Mouse (Mus musculus): ENCODE results near the gene Ctbp1. TPM values are rescaled to one million over a fixed set of nuclear protein-coding genes. Genes with fewer than 3 reads are reported as not detected.
A peak's percentile ranks its signal among the peaks of the same experiment; 100 is the strongest.

Ctbp1 gene
- polyA plus RNA-seq, 1 experiment from 2014 or later, result 323 TPM

- Histone ChIP-seq H3K36me3 (ENCODE audit: control insufficient read depth, insufficient read depth, low read length) (no peaks in the 10 kb centered on the region), H3K9ac (replicated peaks; ENCODE audit: low read depth, low read length) (no peak overlapping the region), H3K4me2 (replicated peaks; ENCODE audit: low read depth, low read length) (no peak overlapping the region), H3K27ac (ENCODE audit: low read length) (no peak overlapping the region), H3K4me3 (ENCODE audit: low read depth, low read length) (no peak overlapping the region), H3K4me1 (ENCODE audit: control insufficient read depth, insufficient read depth, low read length) (peaks cover 25% of the 10 kb centered on the region), H3K27me3 (ENCODE audit: control insufficient read depth, insufficient read depth, low read length) (no peaks in the 10 kb centered on the region), H3K9me3 (ENCODE audit: control insufficient read depth, low read depth, low read length) (no peaks in the 10 kb centered on the region)
- 67% methylated on average over 3 of the region's 3 CpGs for WGBS
- no peak for ATAC-seq (ENCODE audit: insufficient number of reproducible peaks, insufficient read depth, low FRiP score, low read depth)
These were observed 36.5 kb downstream of the Ctbp1 start for GRCm38 (mm10) chr5:33238256-33238645.

DNA sequence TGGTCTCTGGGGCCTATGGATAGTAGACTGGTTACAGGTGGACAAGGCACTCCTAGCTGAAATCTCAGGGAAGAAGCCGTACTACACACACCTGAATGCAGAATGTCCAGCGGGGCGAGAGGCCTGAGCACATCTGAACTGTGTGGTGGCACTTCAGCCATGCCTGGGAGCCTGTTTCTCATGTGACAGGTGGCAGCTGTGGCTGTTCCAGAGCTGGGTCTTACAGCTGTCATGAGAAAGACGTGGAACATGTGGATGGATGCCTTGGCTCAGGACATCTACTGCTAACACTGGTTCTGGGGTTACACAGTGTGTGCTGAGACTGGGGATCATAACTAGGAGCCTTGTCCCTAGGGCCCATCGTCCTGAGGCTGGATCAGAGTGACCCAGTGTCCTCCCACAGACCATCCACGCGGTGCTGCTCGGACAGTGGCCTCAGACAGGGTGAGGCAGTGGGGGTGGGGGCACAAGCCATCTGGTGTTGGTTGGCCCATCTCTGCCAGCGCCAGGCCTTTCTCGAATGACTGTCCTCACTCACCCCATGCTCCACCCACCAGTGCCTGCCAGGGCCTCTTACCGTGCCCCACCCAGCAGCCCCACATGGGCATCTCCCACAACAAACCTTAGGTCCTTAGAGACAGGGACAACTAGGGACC, 37.1 kb downstream of the Ctbp1 start:
- Histone ChIP-seq H3K9ac (replicated peaks; ENCODE audit: low read depth, low read length) (no peak overlapping the region), H3K27me3 (ENCODE audit: control insufficient read depth, insufficient read depth, low read length) (no peaks in the 10 kb centered on the region), H3K4me2 (replicated peaks; ENCODE audit: low read depth, low read length) (no peak overlapping the region), H3K36me3 (ENCODE audit: control insufficient read depth, insufficient read depth, low read length) (no peaks in the 10 kb centered on the region), H3K9me3 (ENCODE audit: control insufficient read depth, low read depth, low read length) (no peaks in the 10 kb centered on the region), H3K4me1 (ENCODE audit: control insufficient read depth, insufficient read depth, low read length) (peaks cover 25% of the 10 kb centered on the region), H3K4me3 (ENCODE audit: low read depth, low read length) (no peak overlapping the region), H3K27ac (ENCODE audit: low read length) (no peak overlapping the region)
- 82% methylated on average over 11 of the region's 11 CpGs for WGBS
- no peak for ATAC-seq (ENCODE audit: insufficient number of reproducible peaks, insufficient read depth, low FRiP score, low read depth)

DNA sequence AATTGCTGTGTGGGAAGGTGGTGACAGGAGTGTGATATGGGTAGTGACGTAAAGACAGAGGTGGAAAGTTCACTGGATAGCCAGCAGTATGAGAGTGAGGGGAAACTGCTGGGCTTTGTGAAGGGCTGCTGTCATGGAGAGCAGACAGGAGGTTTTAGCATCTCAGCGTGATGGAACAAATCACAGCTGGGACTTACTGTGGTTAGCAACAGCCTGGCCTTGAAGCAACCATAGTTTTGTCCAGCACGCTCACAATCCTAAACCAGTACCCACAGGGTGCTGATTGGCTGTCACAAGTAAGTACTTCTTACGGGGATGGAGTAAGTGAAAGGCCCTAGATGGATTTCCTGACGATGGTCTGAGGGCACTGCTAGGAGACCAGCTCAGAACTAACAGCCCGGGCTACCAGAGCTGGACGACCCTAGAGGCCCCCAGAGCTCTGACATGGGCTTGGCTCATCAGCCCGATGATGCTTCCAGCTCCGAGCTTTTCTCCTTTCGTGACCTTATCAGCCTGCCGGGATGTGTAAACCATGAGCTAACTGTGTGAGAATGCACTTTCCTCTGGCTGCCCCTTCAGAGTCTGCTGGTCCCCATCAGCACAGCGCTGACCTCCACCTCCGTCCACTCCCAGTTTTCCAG, 40.3 kb downstream of the Ctbp1 start:
- peaks cover 25% of the 10 kb centered on the region for H3K4me1 ChIP-seq (ENCODE audit: control insufficient read depth, insufficient read depth, low read length)
- H3K4me2 ChIP-seq (replicated peaks; ENCODE audit: low read depth, low read length), result 0 out of 2 replicates have a peak overlapping the region, but pooled peaks have one; percentile 3
- no peak overlapping the region for H3K9ac ChIP-seq (replicated peaks; ENCODE audit: low read depth, low read length)
- no peak overlapping the region for H3K4me3 ChIP-seq (ENCODE audit: low read depth, low read length)
- H3K27ac ChIP-seq (ENCODE audit: low read length), result peak overlapping the region; percentile 58; the same call in 1 of the 2 replicates
- no peaks in the 10 kb centered on the region for H3K36me3 ChIP-seq (ENCODE audit: control insufficient read depth, insufficient read depth, low read length)
- ATAC-seq (ENCODE audit: insufficient number of reproducible peaks, insufficient read depth, low FRiP score, low read depth), result peak; percentile 54
- WGBS, result 18% methylated on average over 13 of the region's 13 CpGs
- no peaks in the 10 kb centered on the region for H3K9me3 ChIP-seq (ENCODE audit: control insufficient read depth, low read depth, low read length)
- H3K27me3 ChIP-seq (ENCODE audit: control insufficient read depth, insufficient read depth, low read length), result no peaks in the 10 kb centered on the region

GRCm38 (mm10) chr5:33232791-33233190, 42.0 kb downstream of the Ctbp1 start:
- Histone ChIP-seq H3K4me1 (ENCODE audit: control insufficient read depth, insufficient read depth, low read length) (peaks cover 33% of the 10 kb centered on the region), H3K4me3 (ENCODE audit: low read depth, low read length) (no peak overlapping the region), H3K27me3 (ENCODE audit: control insufficient read depth, insufficient read depth, low read length) (no peaks in the 10 kb centered on the region), H3K4me2 (replicated peaks; ENCODE audit: low read depth, low read length) (no peak overlapping the region), H3K36me3 (ENCODE audit: control insufficient read depth, insufficient read depth, low read length) (no peaks in the 10 kb centered on the region), H3K9me3 (ENCODE audit: control insufficient read depth, low read depth, low read length) (no peaks in the 10 kb centered on the region), H3K9ac (replicated peaks; ENCODE audit: low read depth, low read length) (no peak overlapping the region), H3K27ac (ENCODE audit: low read length) (no peak overlapping the region)
- WGBS, result 79% methylated on average over 5 of the region's 5 CpGs
- ATAC-seq (ENCODE audit: insufficient number of reproducible peaks, insufficient read depth, low FRiP score, low read depth), result no peak

- no peak for ATAC-seq (ENCODE audit: insufficient number of reproducible peaks, insufficient read depth, low FRiP score, low read depth)
- Histone ChIP-seq H3K9me3 (ENCODE audit: control insufficient read depth, low read depth, low read length) (no peaks in the 10 kb centered on the region), H3K4me1 (ENCODE audit: control insufficient read depth, insufficient read depth, low read length) (peaks cover 33% of the 10 kb centered on the region), H3K9ac (replicated peaks; ENCODE audit: low read depth, low read length) (no peak overlapping the region), H3K36me3 (ENCODE audit: control insufficient read depth, insufficient read depth, low read length) (no peaks in the 10 kb centered on the region), H3K4me2 (replicated peaks; ENCODE audit: low read depth, low read length) (no peak overlapping the region), H3K4me3 (ENCODE audit: low read depth, low read length) (no peak overlapping the region), H3K27me3 (ENCODE audit: control insufficient read depth, insufficient read depth, low read length) (no peaks in the 10 kb centered on the region), H3K27ac (ENCODE audit: low read length) (no peak overlapping the region)
- WGBS, result 58% methylated on average over 5 of the region's 5 CpGs
These were observed 44.5 kb downstream of the Ctbp1 start for GRCm38 (mm10) chr5:33230285-33230684.

DNA sequence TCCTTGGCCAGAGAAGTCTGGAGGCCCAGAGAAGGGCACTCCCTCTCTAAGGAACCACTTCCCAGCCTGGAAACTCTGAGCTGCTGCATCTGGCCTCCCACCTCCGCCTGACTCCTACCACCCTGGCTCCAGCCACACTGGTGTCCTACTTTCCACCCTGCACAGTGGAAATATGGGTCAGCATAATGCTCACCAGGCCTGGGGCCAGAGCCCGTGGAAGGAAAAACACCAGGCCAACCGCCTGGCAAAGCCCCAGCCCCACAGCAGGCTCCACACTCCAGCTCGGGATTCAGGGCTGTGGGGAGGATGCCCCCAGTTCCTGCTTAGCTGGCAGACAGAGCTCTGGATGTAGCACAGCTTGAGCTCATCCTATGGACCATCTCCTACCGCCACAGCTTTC, 46.4 kb downstream of the Ctbp1 start:
- H3K4me1 ChIP-seq (ENCODE audit: control insufficient read depth, insufficient read depth, low read length), result peaks cover 38% of the 10 kb centered on the region
- no peak overlapping the region for H3K4me2 ChIP-seq (replicated peaks; ENCODE audit: low read depth, low read length)
- no peaks in the 10 kb centered on the region for H3K27me3 ChIP-seq (ENCODE audit: control insufficient read depth, insufficient read depth, low read length)
- H3K27ac ChIP-seq (ENCODE audit: low read length), result peak overlapping the region; percentile 87
- no peaks in the 10 kb centered on the region for H3K9me3 ChIP-seq (ENCODE audit: control insufficient read depth, low read depth, low read length)
- ATAC-seq (ENCODE audit: insufficient number of reproducible peaks, insufficient read depth, low FRiP score, low read depth), result peak; percentile 42; the same call in 1 of the 2 replicates
- no peak overlapping the region for H3K4me3 ChIP-seq (ENCODE audit: low read depth, low read length)
- no peak overlapping the region for H3K9ac ChIP-seq (replicated peaks; ENCODE audit: low read depth, low read length)
- 40% methylated on average over 5 of the region's 5 CpGs for WGBS
- no peaks in the 10 kb centered on the region for H3K36me3 ChIP-seq (ENCODE audit: control insufficient read depth, insufficient read depth, low read length)

GRCm38 (mm10) chr5:33225673-33226072, 49.1 kb downstream of the Ctbp1 start:
- Histone ChIP-seq H3K9ac (replicated peaks; ENCODE audit: low read depth, low read length) (no peak overlapping the region), H3K9me3 (ENCODE audit: control insufficient read depth, low read depth, low read length) (no peaks in the 10 kb centered on the region), H3K27me3 (ENCODE audit: control insufficient read depth, insufficient read depth, low read length) (no peaks in the 10 kb centered on the region), H3K27ac (ENCODE audit: low read length) (no peak overlapping the region), H3K4me1 (ENCODE audit: control insufficient read depth, insufficient read depth, low read length) (peaks cover 45% of the 10 kb centered on the region), H3K4me3 (ENCODE audit: low read depth, low read length) (no peak overlapping the region), H3K36me3 (ENCODE audit: control insufficient read depth, insufficient read depth, low read length) (no peaks in the 10 kb centered on the region), H3K4me2 (replicated peaks; ENCODE audit: low read depth, low read length) (no peak overlapping the region)
- WGBS, result 77% methylated on average over 5 of the region's 5 CpGs
- ATAC-seq (ENCODE audit: insufficient number of reproducible peaks, insufficient read depth, low FRiP score, low read depth), result no peak

DNA sequence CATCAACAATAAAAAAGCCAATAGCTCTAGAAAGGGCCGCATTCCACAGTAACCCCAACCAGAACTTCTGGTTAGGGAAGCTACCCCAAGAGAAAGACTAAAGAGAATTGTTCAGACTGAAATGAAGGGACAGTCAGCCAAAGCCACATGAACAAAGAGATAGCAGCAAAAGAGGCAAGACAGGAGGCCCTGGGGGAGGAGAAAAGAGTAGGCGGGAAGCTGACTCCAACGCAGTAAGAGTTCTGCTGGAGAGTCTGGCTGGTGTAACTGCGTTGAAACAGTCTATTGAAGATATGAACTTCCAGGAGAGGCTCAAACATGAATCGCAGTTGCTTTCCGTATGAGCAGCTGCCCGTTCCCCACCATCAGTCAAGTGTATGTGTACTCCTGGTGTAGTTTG, 50.3 kb downstream of the Ctbp1 start:
- Histone ChIP-seq H3K4me3 (ENCODE audit: low read depth, low read length) (no peak overlapping the region), H3K4me2 (replicated peaks; ENCODE audit: low read depth, low read length) (no peak overlapping the region), H3K9ac (replicated peaks; ENCODE audit: low read depth, low read length) (no peak overlapping the region), H3K4me1 (ENCODE audit: control insufficient read depth, insufficient read depth, low read length) (peaks cover 44% of the 10 kb centered on the region), H3K27me3 (ENCODE audit: control insufficient read depth, insufficient read depth, low read length) (no peaks in the 10 kb centered on the region), H3K27ac (ENCODE audit: low read length) (no peak overlapping the region), H3K9me3 (ENCODE audit: control insufficient read depth, low read depth, low read length) (no peaks in the 10 kb centered on the region), H3K36me3 (ENCODE audit: control insufficient read depth, insufficient read depth, low read length) (no peaks in the 10 kb centered on the region)
- no peak for ATAC-seq (ENCODE audit: insufficient number of reproducible peaks, insufficient read depth, low FRiP score, low read depth)
- 68% methylated on average over 7 of the region's 7 CpGs for WGBS
